Mouse (Mus musculus) ES-Bruce4 (cell line): ENCODE measurements around the gene Peli2.

Experiments used
- CTCF ChIP-seq: IDR thresholded peaks from one replicate; pipeline ENCODE4 v1.8.1; 2011; ENCODE audit warnings: low read depth, low read length
- EP300 ChIP-seq: IDR thresholded peaks from 2 replicates; pipeline ENCODE4 v1.6.1; 2011; ENCODE audit warnings: low read depth, low read length; ENCODE audit not compliant: insufficient read depth
- POLR2A ChIP-seq: IDR thresholded peaks from one replicate; pipeline ENCODE4 v1.8.1; 2011; ENCODE audit warnings: low read length; ENCODE audit not compliant: insufficient read depth

GRCm38 (mm10) chr14:48255290-48255689 is 134.7 kb downstream of the Peli2 start:
- no peak for TF ChIP-seq CTCF
- no peak for TF ChIP-seq POLR2A
- no peak for TF ChIP-seq EP300
